In genomic region chr16:88657426-88657825, GRCm38 (mm10) we compare ENCODE assay signal across 13 mouse cellular contexts. TPM values are rescaled to one million over a fixed set of nuclear protein-coding genes. Genes with fewer than 3 reads are reported as not detected.
DNase-seq lines count a peak whose midpoint lies in the region; ATAC-seq and TF ChIP-seq lines count a peak whose summit lies in the region.
"Had no signal": no experiment of that assay in that cellular context is flagged by ENCODE, and none has a peak within 500 bp of the region (broad histone marks: within the 10 kb centered on the region; RNA-seq: fewer than 3 reads in every experiment).

No protein-coding gene starts in this region.

- ATAC-seq in heart, embryonic 12.5 days (ENCODE audit: insufficient number of reproducible peaks, low FRiP score) = no peak
- ATAC-seq in megakaryocyte, adult 5-6 weeks (ENCODE audit: poor library complexity, severe bottlenecking) = no peak
- ATAC-seq: inflammation-experienced regulatory T-cells, adult 6 months had no signal

- H3K27ac ChIP-seq in heart, adult 2 months = no peak overlapping the region
- no peak overlapping the region for H3K27ac ChIP-seq in heart, embryonic 12.5 days (ENCODE audit: poor library complexity, severe bottlenecking)
- H3K27ac ChIP-seq: limb, embryonic 12.5 days; stomach, embryonic 15.5 days had no signal

- no peaks in the 10 kb centered on the region for H3K27me3 ChIP-seq in heart, adult 2 months (ENCODE audit: control insufficient read depth, insufficient read depth, low read length)
- no peaks in the 10 kb centered on the region for H3K27me3 ChIP-seq in heart, embryonic 12.5 days (replicated peaks)
- H3K27me3 ChIP-seq: limb, embryonic 12.5 days; stomach, embryonic 15.5 days had no signal

- TF ChIP-seq EP300 in heart, adult 2 months (IDR thresholded peaks at IDR 0.05; ENCODE audit: insufficient read depth, low read depth, low read length) = no peak

- no peaks in the 10 kb centered on the region for H3K36me3 ChIP-seq in heart, adult 2 months (ENCODE audit: control insufficient read depth, insufficient read depth, low read length)
- no peaks in the 10 kb centered on the region for H3K36me3 ChIP-seq in heart, embryonic 12.5 days
- H3K36me3 ChIP-seq: limb, embryonic 12.5 days; stomach, embryonic 15.5 days had no signal

- no peak overlapping the region for H3K4me2 ChIP-seq in heart, embryonic 12.5 days
- H3K4me2 ChIP-seq: limb, embryonic 12.5 days; stomach, embryonic 15.5 days had no signal

- H3K9me3 ChIP-seq in heart, embryonic 12.5 days (replicated peaks) = no peaks in the 10 kb centered on the region
- H3K9me3 ChIP-seq: limb, embryonic 12.5 days; stomach, embryonic 15.5 days had no signal

- H3K4me3 ChIP-seq in heart, adult 2 months = no peak overlapping the region
- no peak overlapping the region for H3K4me3 ChIP-seq in heart, embryonic 12.5 days
- H3K4me3 ChIP-seq: limb, embryonic 12.5 days; stomach, embryonic 15.5 days had no signal

- no peak for DNase-seq in heart, adult 2 months
- DNase-seq in lung, postnatal 14 days = peak; percentile 4
- no peak for DNase-seq in lung, adult 18-20 months
- DNase-seq in brain, adult 2 months (ENCODE audit: low read depth, low spot score) = peak; percentile 26
- peak; percentile 6 for DNase-seq in kidney, postnatal 10 days
- DNase-seq in right cerebral cortex, postnatal 4 days = no peak

- intact Hi-C loops in heart, adult 2 months (cut with DNase I) = no loop called here

- no peak overlapping the region for H3K9ac ChIP-seq in heart, adult 2 months (ENCODE audit: low read depth, low read length)
- H3K9ac ChIP-seq in heart, embryonic 12.5 days = no peak overlapping the region
- H3K9ac ChIP-seq: limb, embryonic 12.5 days; stomach, embryonic 15.5 days had no signal

- no peak for TF ChIP-seq POLR2A in heart, adult 2 months (IDR thresholded peaks at IDR 0.05; ENCODE audit: insufficient read depth, low read depth, low read length)

- 0 out of 2 replicates have a peak, but pooled peaks have one; percentile 20 for TF ChIP-seq CTCF in heart, adult 2 months (IDR thresholded peaks at IDR 0.05)

- H3K79me2 ChIP-seq in heart, adult 2 months (replicated peaks; ENCODE audit: control insufficient read depth, insufficient read depth, low read length) = no peaks in the 10 kb centered on the region

- H3K4me1 ChIP-seq in heart, adult 2 months (ENCODE audit: control insufficient read depth, insufficient read depth, low read length) = no peaks in the 10 kb centered on the region
- H3K4me1 ChIP-seq in heart, embryonic 12.5 days (replicated peaks) = no peaks in the 10 kb centered on the region
- H3K4me1 ChIP-seq: limb, embryonic 12.5 days; stomach, embryonic 15.5 days had no signal

- WGBS in heart, adult 2 months = 24% methylated on average over 1 of the region's 1 CpGs
- 57% methylated on average over 1 of the region's 1 CpGs for WGBS in heart, embryonic 12.5 days

RNA-seq across cellular contexts. Expression of gene Krtap26-1, which starts 9.8 kb away (rescaled TPM):
- not detected for total RNA-seq in heart, adult 2 months (2021)
- polyA plus RNA-seq in heart, adult 2 months (2012; rRNA removed) = not detected in 2 replicates
- polyA plus RNA-seq in heart, embryonic 12.5 days (2016; fragmentation: Nextera tagmentation; extraction: Ambion mirVana) = not detected in 2 replicates
- total RNA-seq in megakaryocyte, adult 5-6 weeks (2015) = not detected in 2 replicates
- total RNA-seq in megakaryocyte, adult 5-6 weeks (2017) = not detected in 2 replicates
- total RNA-seq: gastrocnemius, adult 18-20 months had no signal
- polyA plus RNA-seq: inflammation-experienced regulatory T-cells, adult 6 months; limb, embryonic 12.5 days; neural tube, embryonic 11.5 days; stomach, embryonic 15.5 days had no signal

RNA-seq across cellular contexts. Expression of gene Krtap27-1, which starts 14.0 kb away (rescaled TPM):
- total RNA-seq in heart, adult 2 months (2021) = not detected
- polyA plus RNA-seq in heart, adult 2 months (2012; rRNA removed) = not detected in 2 replicates
- not detected in 2 replicates for polyA plus RNA-seq in heart, embryonic 12.5 days (2016; fragmentation: Nextera tagmentation; extraction: Ambion mirVana)
- total RNA-seq in megakaryocyte, adult 5-6 weeks (2015) = not detected in 2 replicates
- not detected in 2 replicates for total RNA-seq in megakaryocyte, adult 5-6 weeks (2017)
- total RNA-seq: gastrocnemius, adult 18-20 months had no signal
- polyA plus RNA-seq: inflammation-experienced regulatory T-cells, adult 6 months; limb, embryonic 12.5 days; neural tube, embryonic 11.5 days; stomach, embryonic 15.5 days had no signal

RNA-seq across cellular contexts. Expression of gene 2310079G19Rik, which starts 30.0 kb away (rescaled TPM):
- not detected for total RNA-seq in heart, adult 2 months (2021)
- polyA plus RNA-seq in heart, adult 2 months (2012; rRNA removed) = not detected in 2 replicates
- polyA plus RNA-seq in heart, embryonic 12.5 days (2016; fragmentation: Nextera tagmentation; extraction: Ambion mirVana) = not detected in 2 replicates
- not detected in 2 replicates for total RNA-seq in megakaryocyte, adult 5-6 weeks (2015)
- total RNA-seq in megakaryocyte, adult 5-6 weeks (2017) = not detected in 2 replicates
- total RNA-seq: gastrocnemius, adult 18-20 months had no signal
- polyA plus RNA-seq: inflammation-experienced regulatory T-cells, adult 6 months; limb, embryonic 12.5 days; neural tube, embryonic 11.5 days; stomach, embryonic 15.5 days had no signal

RNA-seq across cellular contexts. Expression of gene Krtap24-1, which starts 45.3 kb away (rescaled TPM):
- total RNA-seq in heart, adult 2 months (2021) = not detected
- not detected in 2 replicates for polyA plus RNA-seq in heart, adult 2 months (2012; rRNA removed)
- not detected in 2 replicates for polyA plus RNA-seq in heart, embryonic 12.5 days (2016; fragmentation: Nextera tagmentation; extraction: Ambion mirVana)
- total RNA-seq in megakaryocyte, adult 5-6 weeks (2015) = not detected in 2 replicates
- not detected in 2 replicates for total RNA-seq in megakaryocyte, adult 5-6 weeks (2017)
- total RNA-seq: gastrocnemius, adult 18-20 months had no signal
- polyA plus RNA-seq: inflammation-experienced regulatory T-cells, adult 6 months; limb, embryonic 12.5 days; neural tube, embryonic 11.5 days; stomach, embryonic 15.5 days had no signal

RNA-seq across cellular contexts. Expression of gene 2310061N02Rik, which starts 50.3 kb away (rescaled TPM):
- not detected for total RNA-seq in heart, adult 2 months (2021)
- not detected in 2 replicates for polyA plus RNA-seq in heart, adult 2 months (2012; rRNA removed)
- polyA plus RNA-seq in heart, embryonic 12.5 days (2016; fragmentation: Nextera tagmentation; extraction: Ambion mirVana) = not detected in 2 replicates
- total RNA-seq in megakaryocyte, adult 5-6 weeks (2015) = not detected in 2 replicates
- total RNA-seq in megakaryocyte, adult 5-6 weeks (2017) = not detected in 2 replicates
- total RNA-seq: gastrocnemius, adult 18-20 months had no signal
- polyA plus RNA-seq: inflammation-experienced regulatory T-cells, adult 6 months; limb, embryonic 12.5 days; neural tube, embryonic 11.5 days; stomach, embryonic 15.5 days had no signal

Comparison
In these comparisons a context has a peak if more than half of its experiments do, and no peak if none do; other contexts are left out.
1. DNase-seq: peak in lung, postnatal 14 days (single experiment), brain, adult 2 months (single experiment) and kidney, postnatal 10 days (single experiment); none in heart, adult 2 months (0 of 2), lung, adult 18-20 months (0 of 2) and right cerebral cortex, postnatal 4 days (single experiment).